Mouse (Mus musculus) G1E (cell line): ENCODE measurements around the gene Tulp4. TPM values are rescaled to one million over a fixed set of nuclear protein-coding genes. Genes with fewer than 3 reads are reported as not detected.

ENCODE experiments used
- ATAC-seq: 2 replicates; pipeline ENCODE4 v1.8.0; 2016; ENCODE audit warnings: mild to moderate bottlenecking; ENCODE audit not compliant: insufficient number of reproducible peaks, poor library complexity, low FRiP score, severe bottlenecking; ENCODE audit errors: extremely low read depth
- DNase-seq: peaks from one replicate; pipeline ENCODE4 v3.0.0; 2012; ENCODE audit warnings: low spot score
- H3K27me3 ChIP-seq: 2 replicates; pipeline ENCODE4 v1.6.1; 2012; ENCODE audit warnings: mild to moderate bottlenecking, low read length, inconsistent platforms; ENCODE audit not compliant: insufficient read depth
- H3K36me3 ChIP-seq: replicated peaks from 2 replicates; pipeline ENCODE3; 2012; ENCODE audit warnings: mild to moderate bottlenecking, inconsistent platforms
- H3K4me1 ChIP-seq: 2 replicates; pipeline ENCODE4 v1.6.1; 2012; ENCODE audit warnings: low read depth, low read length, inconsistent platforms, mixed read lengths; ENCODE audit not compliant: insufficient read depth
- H3K4me3 ChIP-seq: 2 replicates; pipeline ENCODE4 v1.5.1; 2012; ENCODE audit warnings: low read depth, mild to moderate bottlenecking, inconsistent platforms, low read length, moderate library complexity, mixed read lengths
- H3K9me3 ChIP-seq: replicated peaks from 2 replicates; pipeline ENCODE4 v1.6.1; 2012; ENCODE audit warnings: inconsistent platforms
- CTCF ChIP-seq: IDR thresholded peaks from 2 replicates; pipeline ENCODE4 v1.5.1; 2012; ENCODE audit warnings: low read depth, low read length, inconsistent platforms, mixed read lengths
- GATA1 ChIP-seq: IDR thresholded peaks from 2 replicates; pipeline ENCODE4 v1.6.1; 2012; ENCODE audit warnings: borderline replicate concordance, low read length, inconsistent platforms, mixed read lengths
- GATA2 ChIP-seq: IDR thresholded peaks from 2 replicates; pipeline ENCODE4 v1.6.1; 2012; ENCODE audit warnings: low read depth, low read length, inconsistent platforms, borderline replicate concordance
- POLR2AphosphoS5 ChIP-seq: IDR thresholded peaks from 2 replicates; pipeline ENCODE4 v1.6.1; 2012; ENCODE audit warnings: low read depth, low read length, inconsistent platforms; ENCODE audit not compliant: insufficient replicate concordance
- TAL1 ChIP-seq: conservative IDR thresholded peaks from 2 replicates; pipeline ENCODE4 v1.6.1; 2012; ENCODE audit warnings: low read depth, low read length, inconsistent platforms, mixed read lengths
- polyA plus RNA-seq: library from polyadenylated mRNA; stranded (reverse); fragments of >175 nt; gene quantifications from 2 replicates; pipeline ENCODE4 v1.2.3, GENCODE M21; 2012
- total RNA-seq, 2 experiments: library from RNA; stranded (forward) in 1 of 2; stranded (reverse) in 1 of 2; fragments of 200-1000 nt in 1 of 2; fragments of >200 nt in 1 of 2; fragmentation: Nextera tagmentation in 1 of 2; gene quantifications; 2 replicates each; pipeline ENCODE4 v1.2.3; 2014 to 2017

Gene Tulp4
- total and polyA plus RNA-seq, 3 experiments: 19.3 to 61.2 (median 53.0) TPM

DNA sequence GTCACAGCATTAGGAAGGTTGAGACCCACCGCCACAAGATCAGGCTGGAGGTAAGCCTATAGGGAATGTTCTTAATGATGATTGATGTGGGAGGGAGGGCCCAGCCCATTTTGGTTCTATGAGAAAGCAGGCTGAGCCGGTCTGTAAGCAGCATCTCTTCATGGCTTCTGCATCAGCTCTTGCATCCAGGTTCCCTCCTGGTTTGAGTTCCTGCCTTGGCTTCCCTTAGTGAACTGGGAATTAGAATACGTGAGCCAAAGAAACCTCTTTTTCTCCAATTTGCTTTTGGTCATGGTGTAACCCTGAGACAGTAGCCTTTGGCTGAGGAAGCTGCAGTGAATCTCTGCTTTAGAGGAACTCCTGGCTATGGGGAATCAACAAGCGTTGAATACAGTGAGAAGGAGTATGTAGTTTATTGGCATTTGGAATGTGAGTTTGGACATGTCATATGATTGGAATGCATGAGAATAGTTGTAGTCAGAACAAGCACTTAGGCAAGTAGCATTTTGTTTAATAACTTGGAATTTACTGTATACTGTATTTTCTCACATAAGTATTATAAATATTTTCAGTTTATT lies 11.0 kb downstream of the Tulp4 start:
- ATAC-seq: no peak
- peaks cover 1% of the 10 kb centered on the region; the same call in 1 of the 2 replicates for H3K4me1 ChIP-seq
- no peak overlapping the region for H3K4me3 ChIP-seq
- H3K27me3 ChIP-seq: no peaks in the 10 kb centered on the region
- peaks cover 30% of the 10 kb centered on the region for H3K36me3 ChIP-seq
- H3K9me3 ChIP-seq: no peaks in the 10 kb centered on the region
- no peak for DNase-seq
- no peak for TF ChIP-seq POLR2AphosphoS5
- TF ChIP-seq TAL1: no peak
- no peak for TF ChIP-seq CTCF
- TF ChIP-seq GATA2: no peak
- TF ChIP-seq GATA1: no peak

- ATAC-seq (no peak), DNase-seq (no peak)
- Histone ChIP-seq H3K4me1 (peaks cover 6% of the 10 kb centered on the region; the same call in 1 of the 2 replicates), H3K9me3 (no peaks in the 10 kb centered on the region), H3K27me3 (no peaks in the 10 kb centered on the region), H3K36me3 (peaks cover 36% of the 10 kb centered on the region), H3K4me3 (no peak overlapping the region)
- TF ChIP-seq TAL1 (no peak), POLR2AphosphoS5 (no peak), CTCF (no peak), GATA1 (no peak), GATA2 (no peak)
Measured at GRCm38 (mm10) chr17:6117917-6118316, 11.7 kb downstream of the Tulp4 start.

GRCm38 (mm10) chr17:6118861-6119260 lies 12.6 kb downstream of the Tulp4 start:
- TF ChIP-seq GATA1 (no peak), TAL1 (no peak)
- DNase-seq (no peak), ATAC-seq (no peak)
- H3K4me3 ChIP-seq: no peak overlapping the region
- H3K36me3 ChIP-seq: peaks cover 40% of the 10 kb centered on the region
- H3K4me1 ChIP-seq: peaks cover 6% of the 10 kb centered on the region; the same call in 1 of the 2 replicates
- no peaks in the 10 kb centered on the region for H3K27me3 ChIP-seq
- no peaks in the 10 kb centered on the region for H3K9me3 ChIP-seq

DNA sequence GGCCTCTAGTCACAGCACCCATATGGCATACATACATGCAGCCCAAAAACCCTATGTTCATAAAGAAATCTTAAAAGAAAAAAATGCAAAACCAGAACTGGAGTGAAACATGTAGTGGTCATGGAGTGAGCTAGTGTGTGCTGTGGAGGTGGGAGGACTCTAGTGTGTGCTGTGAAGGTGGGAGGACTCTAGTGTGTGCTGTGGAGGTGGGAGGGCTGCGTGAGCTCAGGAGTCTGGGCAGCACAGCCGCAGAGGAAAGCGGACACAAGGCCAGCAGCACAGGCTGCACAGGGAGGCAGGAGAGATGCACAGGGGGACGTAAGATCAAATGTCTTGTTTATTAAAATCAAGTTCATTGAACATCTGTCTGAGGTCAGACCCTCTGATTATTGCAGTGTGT lies 17.5 kb downstream of the Tulp4 start:
- Histone ChIP-seq H3K4me3 (no peak overlapping the region), H3K9me3 (no peaks in the 10 kb centered on the region), H3K27me3 (no peaks in the 10 kb centered on the region), H3K36me3 (peaks cover 33% of the 10 kb centered on the region), H3K4me1 (peaks cover 12% of the 10 kb centered on the region; the same call in 1 of the 2 replicates)
- TF ChIP-seq TAL1 (no peak), GATA1 (no peak), GATA2 (no peak), POLR2AphosphoS5 (no peak), CTCF (no peak)
- ATAC-seq: no peak
- DNase-seq: no peak

- Histone ChIP-seq H3K4me3 (no peak overlapping the region), H3K27me3 (no peaks in the 10 kb centered on the region), H3K36me3 (peaks cover 30% of the 10 kb centered on the region), H3K9me3 (no peaks in the 10 kb centered on the region), H3K4me1 (peaks cover 12% of the 10 kb centered on the region; the same call in 1 of the 2 replicates)
- ATAC-seq: no peak
- TF ChIP-seq POLR2AphosphoS5: no peak
- TF ChIP-seq CTCF: no peak
- no peak for TF ChIP-seq GATA2
- no peak for TF ChIP-seq GATA1
- no peak for DNase-seq
Measured at GRCm38 (mm10) chr17:6125441-6125840, 19.2 kb downstream of the Tulp4 start.

DNA sequence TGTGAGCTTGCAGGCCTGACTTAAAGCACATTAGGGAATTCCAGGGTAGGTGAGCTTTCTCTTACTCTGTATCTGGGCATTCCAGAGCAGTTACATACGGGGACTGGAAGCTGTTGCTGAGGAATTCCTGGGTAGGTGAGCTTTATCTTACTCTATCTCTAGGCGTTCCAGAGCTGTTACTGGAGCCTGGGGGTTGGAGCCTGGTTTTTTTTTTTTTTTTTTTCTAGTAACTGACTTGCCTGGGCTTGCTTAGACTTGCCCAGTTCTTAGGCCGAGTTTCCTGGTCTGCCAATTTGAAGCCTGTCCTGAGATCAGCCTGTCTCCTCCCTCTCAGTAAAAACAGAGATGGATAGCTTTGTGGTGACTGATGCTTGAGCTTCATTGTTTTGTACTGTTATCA lies 21.8 kb downstream of the Tulp4 start:
- ATAC-seq: peak; percentile 40
- Histone ChIP-seq H3K9me3 (no peaks in the 10 kb centered on the region), H3K4me1 (peaks cover 6% of the 10 kb centered on the region; the same call in 1 of the 2 replicates), H3K36me3 (peaks cover 21% of the 10 kb centered on the region), H3K4me3 (no peak overlapping the region), H3K27me3 (no peaks in the 10 kb centered on the region)
- DNase-seq: no peak
- TF ChIP-seq POLR2AphosphoS5: no peak
- TF ChIP-seq GATA2: no peak
- TF ChIP-seq TAL1: no peak
- TF ChIP-seq CTCF: no peak
- no peak for TF ChIP-seq GATA1

- TF ChIP-seq CTCF: no peak
- no peak for TF ChIP-seq GATA1
- TF ChIP-seq GATA2: no peak
- no peak for TF ChIP-seq TAL1
- TF ChIP-seq POLR2AphosphoS5: no peak
- Histone ChIP-seq H3K4me1 (peaks cover 6% of the 10 kb centered on the region; the same call in 1 of the 2 replicates), H3K36me3 (peaks cover 14% of the 10 kb centered on the region), H3K4me3 (no peak overlapping the region), H3K9me3 (no peaks in the 10 kb centered on the region), H3K27me3 (no peaks in the 10 kb centered on the region)
- no peak for ATAC-seq
- no peak for DNase-seq
Measured at GRCm38 (mm10) chr17:6129361-6129760, 23.1 kb downstream of the Tulp4 start.
